Mouse (Mus musculus) kidney, adult 2 months (tissue): ENCODE data around the gene Kirrel2.

Experiments used
- CTCF ChIP-seq: fragments of 200-500 bp; conservative IDR thresholded peaks from 2 replicates; pipeline ENCODE4 v1.5.1; 2011; ENCODE audit warnings: low read depth, mild to moderate bottlenecking, control low read depth, low read length, moderate library complexity, mixed read lengths; ENCODE audit not compliant: insufficient read depth, insufficient read length
- POLR2A ChIP-seq: fragments of 200-500 bp; IDR thresholded peaks from one replicate; pipeline ENCODE4 v1.6.1; 2011; ENCODE audit warnings: low read depth, low read length, control low read depth

DNA sequence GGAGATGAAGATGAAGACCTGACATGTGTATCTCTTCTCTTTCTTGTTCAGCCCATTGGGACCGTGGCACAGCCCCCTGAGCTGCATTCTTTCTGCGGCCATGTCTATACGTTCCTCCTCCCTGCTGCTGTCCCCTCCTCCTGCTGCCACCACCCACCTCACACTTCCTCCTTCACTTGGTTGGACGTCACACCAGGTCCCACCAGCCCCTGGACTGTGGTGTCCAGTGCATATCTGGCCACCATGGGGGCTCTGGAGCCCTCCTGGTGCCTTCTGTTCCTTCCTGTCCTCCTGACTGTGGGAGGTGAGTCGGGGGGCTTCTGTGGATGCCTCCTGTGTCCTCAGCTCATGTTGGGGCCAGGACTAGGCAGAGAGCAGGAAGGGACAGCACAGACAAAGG lies 43.9 kb downstream of the Kirrel2 start, which contains the start of gene Tyrobp:
- TF ChIP-seq CTCF (no peak), POLR2A (no peak)
